Mouse (Mus musculus) embryonic facial prominence, embryonic 15.5 days (tissue): Measurements from ENCODE around the gene Zcchc24. TPM values are rescaled to one million over a fixed set of nuclear protein-coding genes. Genes with fewer than 3 reads are reported as not detected.

Experiments
- ATAC-seq: fragments of 200-750 bp; cut with Nextera tagmentation; 2 replicates; pipeline ENCODE4 v1.8.0; 2017; ENCODE audit warnings: low read depth, moderate TSS enrichment; ENCODE audit not compliant: insufficient number of reproducible peaks, low FRiP score, low TSS enrichment
- H3K27ac ChIP-seq: fragments of 300-500 bp; sonication (generic); replicated peaks from 2 replicates; pipeline ENCODE4 v1.5.1; 2015; ENCODE audit warnings: mild to moderate bottlenecking, inconsistent platforms
- H3K27me3 ChIP-seq: fragments of 300-500 bp; sonication (generic); 2 replicates; pipeline ENCODE4 v1.6.1; 2015; ENCODE audit warnings: inconsistent platforms
- H3K36me3 ChIP-seq: fragments of 300-500 bp; sonication (generic); 2 replicates; pipeline ENCODE4 v1.6.1; 2015; ENCODE audit warnings: mild to moderate bottlenecking, inconsistent platforms
- H3K4me1 ChIP-seq: fragments of 300-500 bp; sonication (generic); 2 replicates; pipeline ENCODE4 v1.6.1; 2015; ENCODE audit warnings: inconsistent platforms
- H3K4me2 ChIP-seq: fragments of 300-500 bp; sonication (generic); replicated peaks from 2 replicates; pipeline ENCODE4 v1.6.1; 2015; ENCODE audit warnings: mild to moderate bottlenecking, inconsistent platforms
- H3K4me3 ChIP-seq: fragments of 300-500 bp; sonication (generic); replicated peaks from 2 replicates; pipeline ENCODE4 v1.5.1; 2015; ENCODE audit warnings: mild to moderate bottlenecking, inconsistent platforms
- H3K9ac ChIP-seq: fragments of 300-500 bp; sonication (generic); 2 replicates; pipeline ENCODE4 v1.6.1; 2015; ENCODE audit warnings: inconsistent platforms
- H3K9me3 ChIP-seq: fragments of 300-500 bp; sonication (generic); replicated peaks from 2 replicates; pipeline ENCODE4 v1.6.1; 2016; ENCODE audit warnings: inconsistent platforms
- WGBS: fragments of 180-500 bp; shearing (Covaris S2); methylation state at CpG from one replicate; pipeline ENCODE4 v1.1.7; 2015; 5-methylcytosine and 5-hydroxymethylcytosine counted together
- polyA plus RNA-seq: library from polyadenylated mRNA; unstranded; fragments of >200 nt; fragmentation: Nextera tagmentation; extraction: Ambion mirVana; gene quantifications from 2 replicates; pipeline ENCODE4 v1.2.1, GENCODE M21; 2015

Gene Zcchc24
- polyA plus RNA-seq, 1 experiment from 2014 or later = 34.0 TPM

- Histone ChIP-seq H3K36me3 (no peaks in the 10 kb centered on the region), H3K9ac (no peak overlapping the region), H3K27ac (peak overlapping the region; percentile 86), H3K9me3 (no peaks in the 10 kb centered on the region), H3K4me3 (no peak overlapping the region), H3K27me3 (no peaks in the 10 kb centered on the region), H3K4me1 (peaks cover 57% of the 10 kb centered on the region), H3K4me2 (no peak overlapping the region)
- 24% methylated on average over 17 of the region's 17 CpGs for WGBS
- ATAC-seq = peak; percentile 22; the same call in 1 of the 2 replicates
Measured at GRCm38 (mm10) chr14:25734736-25735716, 33.8 kb downstream of the Zcchc24 start.

- Histone ChIP-seq H3K4me1 (peaks cover 34% of the 10 kb centered on the region), H3K4me3 (no peak overlapping the region), H3K4me2 (no peak overlapping the region), H3K36me3 (no peaks in the 10 kb centered on the region), H3K9me3 (no peaks in the 10 kb centered on the region), H3K27me3 (no peaks in the 10 kb centered on the region), H3K9ac (no peak overlapping the region), H3K27ac (peak overlapping the region; percentile 52)
- 41% methylated on average over 5 of the region's 5 CpGs for WGBS
- ATAC-seq = no peak
Measured at GRCm38 (mm10) chr14:25727149-25727510, 41.7 kb downstream of the Zcchc24 start.

- no peak overlapping the region for H3K4me3 ChIP-seq
- H3K4me2 ChIP-seq = no peak overlapping the region
- no peaks in the 10 kb centered on the region for H3K27me3 ChIP-seq
- 0 out of 2 replicates have a peak, but pooled peaks cover 3% of the 10 kb centered on the region for H3K36me3 ChIP-seq
- WGBS = 45% methylated on average over 20 of the region's 20 CpGs
- peak overlapping the region; percentile 52 for H3K27ac ChIP-seq
- no peaks in the 10 kb centered on the region for H3K9me3 ChIP-seq
- ATAC-seq = no peak
- H3K9ac ChIP-seq = no peak overlapping the region
- peaks cover 34% of the 10 kb centered on the region for H3K4me1 ChIP-seq
Measured at GRCm38 (mm10) chr14:25726226-25727148, 42.4 kb downstream of the Zcchc24 start.

- peaks cover 34% of the 10 kb centered on the region for H3K4me1 ChIP-seq
- no peak overlapping the region for H3K4me3 ChIP-seq
- H3K9ac ChIP-seq = no peak overlapping the region
- peaks cover 10% of the 10 kb centered on the region; the same call in 1 of the 2 replicates for H3K36me3 ChIP-seq
- no peaks in the 10 kb centered on the region for H3K9me3 ChIP-seq
- peak overlapping the region; percentile 51; the same call in 1 of the 2 replicates for H3K27ac ChIP-seq
- no peak for ATAC-seq
- H3K4me2 ChIP-seq = no peak overlapping the region
- no peaks in the 10 kb centered on the region for H3K27me3 ChIP-seq
- 32% methylated on average over 4 of the region's 4 CpGs for WGBS
Measured at GRCm38 (mm10) chr14:25725690-25726089, 43.1 kb downstream of the Zcchc24 start.

GRCm38 (mm10) chr14:25725032-25725497, 43.8 kb downstream of the Zcchc24 start:
- ATAC-seq = 0 out of 2 replicates have a peak, but pooled peaks have one; percentile 51

GRCm38 (mm10) chr14:25720962-25721707, 47.7 kb downstream of the Zcchc24 start:
- 76% methylated on average over 5 of the region's 5 CpGs for WGBS
- no peaks in the 10 kb centered on the region for H3K27me3 ChIP-seq
- H3K4me2 ChIP-seq = no peak overlapping the region
- ATAC-seq = no peak
- no peak overlapping the region for H3K4me3 ChIP-seq
- H3K9ac ChIP-seq = no peak overlapping the region
- peaks cover 44% of the 10 kb centered on the region for H3K4me1 ChIP-seq
- no peak overlapping the region for H3K27ac ChIP-seq
- peaks cover 12% of the 10 kb centered on the region; the same call in 1 of the 2 replicates for H3K36me3 ChIP-seq
- no peaks in the 10 kb centered on the region for H3K9me3 ChIP-seq

More at GRCm38 (mm10) chr14:25725032-25725497, 43.8 kb downstream of the Zcchc24 start:
- Histone ChIP-seq H3K9ac (no peak overlapping the region), H3K36me3 (peaks cover 12% of the 10 kb centered on the region; the same call in 1 of the 2 replicates), H3K9me3 (no peaks in the 10 kb centered on the region), H3K27me3 (no peaks in the 10 kb centered on the region), H3K4me3 (no peak overlapping the region), H3K27ac (peak overlapping the region; percentile 51; the same call in 1 of the 2 replicates), H3K4me1 (peaks cover 34% of the 10 kb centered on the region), H3K4me2 (no peak overlapping the region)
- WGBS = 66% methylated on average over 11 of the region's 11 CpGs

GRCm38 (mm10) chr14:25719371-25719770, 49.5 kb downstream of the Zcchc24 start:
- WGBS = 64% methylated on average over 9 of the region's 9 CpGs
- peaks cover 27% of the 10 kb centered on the region for H3K4me1 ChIP-seq
- no peaks in the 10 kb centered on the region for H3K9me3 ChIP-seq
- H3K27me3 ChIP-seq = no peaks in the 10 kb centered on the region
- no peak overlapping the region for H3K4me3 ChIP-seq
- H3K36me3 ChIP-seq = peaks cover 17% of the 10 kb centered on the region; the same call in 1 of the 2 replicates
- ATAC-seq = no peak
- no peak overlapping the region for H3K9ac ChIP-seq
- H3K27ac ChIP-seq = peak overlapping the region; percentile 71; the same call in 1 of the 2 replicates
- no peak overlapping the region for H3K4me2 ChIP-seq

- H3K4me3 ChIP-seq = no peak overlapping the region
- ATAC-seq = peak; percentile 55; the same call in 1 of the 2 replicates
- no peaks in the 10 kb centered on the region for H3K9me3 ChIP-seq
- H3K36me3 ChIP-seq = peaks cover 17% of the 10 kb centered on the region; the same call in 1 of the 2 replicates
- no peak overlapping the region for H3K9ac ChIP-seq
- 0% methylated on average over 2 of the region's 2 CpGs for WGBS
- no peaks in the 10 kb centered on the region for H3K27me3 ChIP-seq
- peaks cover 32% of the 10 kb centered on the region for H3K4me1 ChIP-seq
- H3K4me2 ChIP-seq = no peak overlapping the region
- H3K27ac ChIP-seq = peak overlapping the region; percentile 71
Measured at GRCm38 (mm10) chr14:25718471-25718870, 50.4 kb downstream of the Zcchc24 start.

- peaks cover 17% of the 10 kb centered on the region; the same call in 1 of the 2 replicates for H3K36me3 ChIP-seq
- ATAC-seq = no peak
- H3K27me3 ChIP-seq = no peaks in the 10 kb centered on the region
- no peak overlapping the region for H3K9ac ChIP-seq
- no peak overlapping the region for H3K4me3 ChIP-seq
- no peaks in the 10 kb centered on the region for H3K9me3 ChIP-seq
- H3K27ac ChIP-seq = peak overlapping the region; percentile 71; the same call in 1 of the 2 replicates
- H3K4me1 ChIP-seq = peaks cover 32% of the 10 kb centered on the region
- 78% methylated on average over 8 of the region's 8 CpGs for WGBS
- H3K4me2 ChIP-seq = no peak overlapping the region
Measured at GRCm38 (mm10) chr14:25717718-25718117, 51.1 kb downstream of the Zcchc24 start.

GRCm38 (mm10) chr14:25716528-25716927, 52.3 kb downstream of the Zcchc24 start:
- H3K27me3 ChIP-seq = no peaks in the 10 kb centered on the region
- H3K4me2 ChIP-seq = no peak overlapping the region
- H3K36me3 ChIP-seq = peaks cover 14% of the 10 kb centered on the region; the same call in 1 of the 2 replicates
- 82% methylated on average over 1 of the region's 1 CpGs for WGBS
- H3K4me3 ChIP-seq = no peak overlapping the region
- no peak for ATAC-seq
- H3K9me3 ChIP-seq = no peaks in the 10 kb centered on the region
- no peak overlapping the region for H3K9ac ChIP-seq
- no peak overlapping the region for H3K27ac ChIP-seq
- peaks cover 36% of the 10 kb centered on the region for H3K4me1 ChIP-seq
